Mouse (Mus musculus) frontal cortex, adult 2 months (tissue): ENCODE measurements at regions not wholly inside any gene's neighbourhood (a gene's known extent, or its start where the extent isn't known, plus 50 kb on each side); places are given as distances from the start of the nearest gene placed in this dataset.

Experiments
- DNase-seq, 2 experiments: peaks; one replicate each; pipeline ENCODE4 v3.0.0; 2022; ENCODE audit warnings: low spot score in 1 of 2; ENCODE audit errors: extremely low spot score in 1 of 2

DNA sequence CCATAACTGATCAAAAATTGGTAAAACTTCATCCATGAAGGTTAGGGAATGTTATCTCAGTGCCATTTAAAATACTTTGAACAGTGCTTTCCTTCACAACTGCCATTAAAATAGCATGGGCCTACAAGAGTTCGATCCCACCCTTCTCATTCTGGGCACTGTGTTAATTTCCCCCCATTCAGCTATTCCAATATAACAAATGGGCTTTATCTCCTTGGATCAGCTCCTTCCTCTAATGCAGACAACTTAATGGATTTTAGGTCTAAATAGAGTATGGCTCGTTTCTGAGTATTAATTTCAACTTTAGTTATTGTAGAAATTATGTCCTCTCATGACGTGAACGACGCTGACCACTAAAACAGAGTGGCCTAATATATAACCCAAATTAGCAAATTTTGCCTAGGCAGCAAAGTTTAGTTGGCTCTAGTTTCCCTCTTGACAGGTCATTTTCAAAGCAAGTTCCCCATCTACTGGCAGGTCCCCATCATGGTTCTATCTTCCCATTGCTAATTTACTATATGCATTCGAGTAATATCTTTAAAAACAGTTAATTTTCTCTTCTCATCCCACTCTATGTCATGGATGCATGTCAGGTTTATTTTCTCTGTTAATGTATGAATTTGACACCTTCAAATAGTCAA, 544.1 kb downstream of the Arl4a start:
- peak in 1 of 2 experiments; percentile 52 for DNase-seq

DNA sequence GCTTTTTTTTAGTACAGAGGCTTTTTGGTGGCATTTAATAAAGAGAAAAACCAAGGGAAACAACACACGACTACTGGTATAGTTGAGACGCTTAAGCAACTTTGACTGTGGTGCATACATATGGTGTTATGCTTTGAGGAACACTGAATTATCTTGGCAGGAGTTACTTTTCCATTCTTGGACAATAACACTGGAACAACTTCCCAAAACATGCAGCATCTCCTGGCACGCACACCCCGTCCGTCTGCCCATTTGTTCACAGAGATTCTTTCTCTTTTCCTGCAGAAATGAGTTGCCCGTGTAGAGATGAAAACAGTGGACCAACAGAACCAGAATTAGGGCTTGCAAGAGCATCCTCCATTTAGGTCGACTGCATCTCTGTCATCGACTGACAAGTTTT, 544.7 kb downstream of the Arl4a start:
- peak; percentile 33 to 45 for DNase-seq

DNA sequence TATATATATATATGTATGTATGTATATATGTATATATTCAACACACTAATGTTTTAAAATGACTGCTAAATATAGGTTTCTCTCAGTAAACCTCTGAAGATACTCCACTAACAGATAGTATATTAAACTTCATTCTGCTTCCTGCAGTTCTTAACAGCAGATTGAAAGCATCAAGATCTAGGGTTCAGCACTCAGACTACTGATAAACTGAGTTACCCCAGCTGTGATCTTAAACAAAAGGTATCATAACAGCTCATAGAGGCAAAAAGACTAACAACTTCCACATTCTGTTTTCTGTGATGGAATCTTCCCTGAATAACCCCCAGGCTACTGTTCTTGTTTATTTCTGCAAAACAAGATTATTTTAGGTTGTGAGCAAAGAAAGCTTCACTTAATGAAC, 564.8 kb downstream of the Arl4a start:
- no peak for DNase-seq
